Mouse (Mus musculus): ENCODE data around the gene Vamp2.

DNA sequence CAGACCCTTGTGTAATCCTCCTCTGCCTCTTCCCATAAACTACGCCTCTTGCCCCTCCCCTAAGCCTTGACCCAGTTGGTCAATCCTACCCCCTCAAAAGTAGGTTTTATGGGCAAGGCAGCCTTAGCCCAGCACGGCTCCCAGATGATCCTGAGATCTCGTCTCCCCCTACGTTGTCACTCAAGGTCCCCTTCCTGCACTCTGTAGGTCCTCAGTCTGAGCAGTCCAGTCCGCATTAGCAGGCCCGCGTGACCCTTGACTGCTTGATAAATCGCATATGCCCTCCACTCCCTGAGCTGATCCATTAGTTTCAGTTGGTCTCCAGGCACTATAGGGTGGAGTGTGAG lies 46.3 kb downstream of the Vamp2 start:
- TF ChIP-seq CTCF (IDR thresholded peaks at IDR 0.05) (no peak), POLR2A (IDR thresholded peaks at IDR 0.05; ENCODE audit: insufficient read depth, low read depth, low read length) (no peak), EP300 (IDR thresholded peaks at IDR 0.05; ENCODE audit: insufficient read depth, low read depth, low read length) (no peak)
